9 mouse cellular contexts compared by ENCODE assay signal in the genomic region with DNA sequence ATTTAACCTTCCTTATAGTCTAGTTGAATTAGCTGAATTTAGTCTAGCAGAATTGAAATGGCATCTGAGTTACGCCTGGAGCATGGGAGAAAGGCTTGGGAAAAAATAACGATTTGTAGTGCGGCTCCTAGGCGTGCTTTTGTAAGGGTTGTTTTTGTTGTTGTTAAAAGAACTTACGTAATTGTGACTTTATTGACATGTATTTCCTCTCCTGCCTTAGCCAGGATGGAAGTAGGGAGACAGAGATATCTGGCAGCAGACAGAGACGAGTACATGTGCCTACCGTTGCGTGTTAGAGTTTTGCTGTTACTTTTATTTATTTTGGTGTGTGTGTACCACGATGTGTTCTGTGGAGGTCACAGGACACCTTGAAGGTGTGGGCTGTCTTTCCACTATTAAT. TPM values are rescaled to one million over a fixed set of nuclear protein-coding genes. Genes with fewer than 3 reads are reported as not detected.
DNase-seq lines count a peak whose midpoint lies in the region; ATAC-seq and TF ChIP-seq lines count a peak whose summit lies in the region.
"Had no signal": no experiment of that assay in that cellular context is flagged by ENCODE, and none has a peak within 500 bp of the region (broad histone marks: within the 10 kb centered on the region; RNA-seq: fewer than 3 reads in every experiment).

No protein-coding gene starts in this region.

- no peak for TF ChIP-seq CTCF in hindbrain, postnatal 0 days (IDR thresholded peaks at IDR 0.05; ENCODE audit: low read depth)

- H3K27me3 ChIP-seq in kidney, embryonic 15.5 days: no peaks in the 10 kb centered on the region
- H3K27me3 ChIP-seq in embryonic facial prominence, embryonic 13.5 days: no peaks in the 10 kb centered on the region
- H3K27me3 ChIP-seq in hindbrain, postnatal 0 days (ENCODE audit: insufficient read depth, low read length): no peaks in the 10 kb centered on the region
- H3K27me3 ChIP-seq in midbrain, embryonic 15.5 days (replicated peaks): no peaks in the 10 kb centered on the region

- no peaks in the 10 kb centered on the region for H3K9me3 ChIP-seq in kidney, embryonic 15.5 days (replicated peaks)
- no peaks in the 10 kb centered on the region for H3K9me3 ChIP-seq in embryonic facial prominence, embryonic 13.5 days
- H3K9me3 ChIP-seq in hindbrain, postnatal 0 days (ENCODE audit: low read length): no peaks in the 10 kb centered on the region
- H3K9me3 ChIP-seq in midbrain, embryonic 15.5 days: no peaks in the 10 kb centered on the region

- DNase-seq in kidney, adult 11 months: no peak
- DNase-seq in hindbrain, postnatal 0 days (ENCODE audit: low spot score): no peak
- no peak for DNase-seq in testis, postnatal 10 days (ENCODE audit: low spot score)
- DNase-seq in ovary, postnatal 14 days (ENCODE audit: low spot score): no peak
- no peak for DNase-seq in gastrocnemius, postnatal 14 days
- DNase-seq: kidney, postnatal 4 days had no signal

- intact Hi-C loops in gastrocnemius, postnatal 14 days (cut with DNase I; ENCODE audit: low total_unique reads): no loop called here

- 27% methylated on average over 9 of the region's 9 CpGs for WGBS in kidney, embryonic 15.5 days
- 45% methylated on average over 9 of the region's 9 CpGs for WGBS in embryonic facial prominence, embryonic 13.5 days
- whole genome bisulfite sequencing in hindbrain, postnatal 0 days: 58% methylated on average over 9 of the region's 9 CpGs
- WGBS in midbrain, embryonic 15.5 days: 61% methylated on average over 9 of the region's 9 CpGs

- peak overlapping the region; percentile 94; the same call in 1 of the 2 replicates for H3K9ac ChIP-seq in kidney, embryonic 15.5 days
- H3K9ac ChIP-seq in embryonic facial prominence, embryonic 13.5 days: peak overlapping the region; percentile 98
- no peak overlapping the region; the same call in 1 of the 2 replicates for H3K9ac ChIP-seq in hindbrain, postnatal 0 days (replicated peaks; ENCODE audit: low read length)
- 0 out of 2 replicates have a peak overlapping the region, but pooled peaks have one; percentile 86 for H3K9ac ChIP-seq in midbrain, embryonic 15.5 days

- H3K27ac ChIP-seq in kidney, embryonic 15.5 days: no peak overlapping the region
- no peak overlapping the region for H3K27ac ChIP-seq in embryonic facial prominence, embryonic 13.5 days
- H3K27ac ChIP-seq in hindbrain, postnatal 0 days: no peak overlapping the region
- no peak overlapping the region for H3K27ac ChIP-seq in midbrain, embryonic 15.5 days

- H3K4me1 ChIP-seq in kidney, embryonic 15.5 days: peaks cover 72% of the 10 kb centered on the region
- H3K4me1 ChIP-seq in embryonic facial prominence, embryonic 13.5 days: peaks cover 60% of the 10 kb centered on the region
- H3K4me1 ChIP-seq in hindbrain, postnatal 0 days (ENCODE audit: insufficient read depth, low read length): peaks cover 16% of the 10 kb centered on the region
- H3K4me1 ChIP-seq in midbrain, embryonic 15.5 days: peaks cover 43% of the 10 kb centered on the region

- peak overlapping the region; percentile 79 for H3K4me3 ChIP-seq in kidney, embryonic 15.5 days (replicated peaks)
- peak overlapping the region; percentile 94 for H3K4me3 ChIP-seq in embryonic facial prominence, embryonic 13.5 days
- peak overlapping the region; percentile 90 for H3K4me3 ChIP-seq in hindbrain, postnatal 0 days (ENCODE audit: low read length)
- peak overlapping the region; percentile 85 for H3K4me3 ChIP-seq in midbrain, embryonic 15.5 days

- no peak for ATAC-seq in kidney, embryonic 15.5 days (replicated peaks; ENCODE audit: low FRiP score)
- no peak for ATAC-seq in embryonic facial prominence, embryonic 13.5 days (ENCODE audit: insufficient number of reproducible peaks, insufficient read depth, low FRiP score, low TSS enrichment, low read depth)
- no peak for ATAC-seq in hindbrain, postnatal 0 days
- no peak for ATAC-seq in midbrain, embryonic 15.5 days (replicated peaks)

- H3K4me2 ChIP-seq in kidney, embryonic 15.5 days: peak overlapping the region; percentile 71
- H3K4me2 ChIP-seq in embryonic facial prominence, embryonic 13.5 days: peak overlapping the region; percentile 73
- H3K4me2 ChIP-seq in hindbrain, postnatal 0 days (ENCODE audit: low read depth, low read length): peak overlapping the region; percentile 75
- peak overlapping the region; percentile 60 for H3K4me2 ChIP-seq in midbrain, embryonic 15.5 days

- no peaks in the 10 kb centered on the region for H3K36me3 ChIP-seq in kidney, embryonic 15.5 days
- no peaks in the 10 kb centered on the region for H3K36me3 ChIP-seq in embryonic facial prominence, embryonic 13.5 days
- H3K36me3 ChIP-seq in hindbrain, postnatal 0 days (ENCODE audit: insufficient read depth, low read length): no peaks in the 10 kb centered on the region
- H3K36me3 ChIP-seq in midbrain, embryonic 15.5 days (replicated peaks): no peaks in the 10 kb centered on the region

RNA-seq across cellular contexts. Expression of a gene that starts 1.6 kb away (rescaled TPM):
- 19.7 and 19.8 TPM in 2 replicates for polyA plus RNA-seq in kidney, embryonic 15.5 days (2015; fragmentation: Nextera tagmentation; extraction: Ambion mirVana)
- polyA plus RNA-seq in embryonic facial prominence, embryonic 13.5 days (2015; fragmentation: Nextera tagmentation; extraction: Ambion mirVana): 25.4 and 26.5 TPM in 2 replicates
- 41.4 and 47.7 TPM in 2 replicates for total RNA-seq in hindbrain, postnatal 0 days (2014; rRNA removed)
- polyA plus RNA-seq in hindbrain, postnatal 0 days (2015; fragmentation: Nextera tagmentation; extraction: Ambion mirVana): 9.3 and 10.2 TPM in 2 replicates
- 12.5 and 14.1 TPM in 2 replicates for polyA plus RNA-seq in midbrain, embryonic 15.5 days (2015; fragmentation: Nextera tagmentation; extraction: Ambion mirVana)
- total RNA-seq in gastrocnemius, postnatal 14 days (2021): 10 to 100 TPM; 43.8 to 46.8 TPM
